Mouse (Mus musculus) adrenal gland, postnatal 14 days (tissue): ENCODE data around the gene Dmrt2. TPM values are rescaled to one million over a fixed set of nuclear protein-coding genes. Genes with fewer than 3 reads are reported as not detected.
A peak's percentile ranks its signal among the peaks of the same experiment; 100 is the strongest.

Experiments used
- DNase-seq: peaks from one replicate; pipeline ENCODE4 v3.0.0; 2021; ENCODE audit warnings: mixed read lengths
- total RNA-seq: library from RNA; stranded (reverse); gene quantifications from 2 replicates; pipeline ENCODE4 v1.2.3, GENCODE M21; 2021

Dmrt2 gene
- total RNA-seq, 1 experiment from 2014 or later: 9.7 TPM

DNA sequence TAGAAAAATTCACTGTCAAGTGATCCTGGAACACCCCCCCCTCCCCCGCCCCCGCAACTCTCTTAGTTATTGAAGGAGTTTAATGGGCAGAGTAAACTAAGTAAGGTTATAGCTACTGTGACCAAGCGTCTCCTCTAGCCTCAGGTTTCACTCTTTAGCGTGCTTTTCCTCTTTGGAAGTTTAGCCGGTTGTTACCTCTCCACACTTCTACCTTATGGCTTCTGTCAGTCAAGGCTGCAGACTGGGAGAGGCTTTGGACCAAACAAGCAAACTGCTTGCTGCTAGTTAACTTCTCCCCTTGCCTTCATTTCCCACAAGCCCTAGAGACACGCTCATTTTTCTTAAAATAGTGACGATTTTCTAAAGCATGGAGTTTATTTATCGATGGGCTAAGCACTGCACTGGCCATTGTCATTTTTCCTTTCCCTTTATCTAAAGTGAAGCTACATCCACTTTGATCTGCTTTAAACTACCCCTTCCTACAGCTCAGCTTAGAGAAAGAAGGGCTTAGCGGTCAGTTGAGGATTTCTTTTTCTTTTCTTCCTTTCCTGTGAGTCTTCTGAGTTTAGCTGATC, 3.7 kb downstream of the Dmrt2 start:
- DNase-seq: no peak

DNA sequence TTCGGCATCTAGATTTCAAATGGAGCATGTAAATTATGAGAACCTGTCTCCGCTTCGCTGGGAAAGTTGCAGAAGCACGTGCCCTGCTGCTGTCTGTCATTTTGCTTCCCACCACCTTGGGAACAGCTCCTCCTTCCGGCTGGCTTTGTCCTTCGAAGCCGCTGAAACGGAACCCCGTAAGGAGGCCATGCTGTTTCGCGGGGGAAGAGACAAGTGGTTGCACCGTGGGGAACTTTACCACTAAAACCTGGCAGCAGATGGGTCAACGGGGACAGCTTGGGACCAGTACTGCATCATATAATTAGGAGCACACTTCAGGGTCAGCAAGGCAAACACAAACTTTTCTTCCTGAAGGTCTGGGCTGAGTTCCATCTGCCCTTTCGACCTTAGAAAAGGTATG, 26.6 kb downstream of the Dmrt2 start:
- peak; percentile 52 for DNase-seq

GRCm38 (mm10) chr19:25713382-25713781, 41.2 kb downstream of the Dmrt2 start:
- peak; percentile 14 for DNase-seq

DNA sequence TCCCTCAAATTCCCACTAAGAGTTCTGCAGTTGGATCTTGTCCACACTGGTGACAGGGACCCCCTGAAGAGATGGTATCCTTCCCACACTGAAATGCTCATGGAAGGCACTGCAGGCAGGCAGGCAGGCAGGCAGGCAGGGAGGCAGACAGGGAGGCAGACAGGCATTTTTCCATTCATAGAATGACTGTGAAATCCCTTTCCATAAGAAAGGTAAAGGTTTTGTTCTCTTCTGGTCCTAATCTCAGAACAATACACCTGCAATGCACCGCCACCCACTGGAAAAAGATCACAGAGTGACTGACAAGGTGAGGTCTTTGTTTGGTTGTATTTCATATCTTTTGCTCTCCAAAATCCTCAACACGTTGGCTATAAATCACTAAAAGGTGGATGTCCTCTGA, 42.7 kb downstream of the Dmrt2 start:
- no peak for DNase-seq

DNA sequence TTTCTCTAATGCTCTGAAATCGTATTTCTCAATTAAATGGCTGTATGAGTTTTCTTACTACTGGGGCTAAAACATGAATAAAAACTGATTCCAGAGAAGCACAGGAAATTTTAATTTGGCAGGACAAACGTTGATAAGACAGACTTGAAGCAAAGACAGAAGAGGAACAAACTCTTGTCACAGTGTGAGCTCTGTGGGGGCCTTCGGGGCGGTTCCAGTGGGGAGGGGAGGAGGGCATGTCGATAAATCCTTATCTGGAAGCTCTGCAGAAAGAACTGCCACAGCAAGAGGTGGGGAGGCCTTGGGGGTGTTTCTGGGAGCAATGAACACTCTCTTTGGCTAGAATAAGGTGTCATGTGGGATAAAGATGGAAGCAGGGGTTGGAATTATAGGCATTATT, 50.4 kb downstream of the Dmrt2 start:
- DNase-seq: no peak

Other genes with a start within 250 kb of the Dmrt2 start
- gene Dmrt1, start 166.8 kb upstream of the Dmrt2 start, total RNA-seq: not detected in 2 replicates
- gene Dmrt3, start 62.1 kb upstream of the Dmrt2 start, total RNA-seq: not detected in 2 replicates